Mouse (Mus musculus) MEL (cell line): ENCODE results near the gene Tmem11.

ENCODE experiments used
- CTCF ChIP-seq, 3 experiments: IDR thresholded peaks in 2 of 3; conservative IDR thresholded peaks in 1 of 3; 2 replicates each; pipeline ENCODE4 v1.5.1; 2011 to 2012; ENCODE audit warnings: low read length in 3 of 3, low read depth in 2 of 3, mild to moderate bottlenecking in 2 of 3, improper control_type of control experiment in 1 of 3, inconsistent platforms in 1 of 3, mixed read lengths in 1 of 3, moderate library complexity in 1 of 3; ENCODE audit not compliant: control insufficient read depth in 1 of 3, insufficient read depth in 1 of 3, poor library complexity in 1 of 3, severe bottlenecking in 1 of 3
- EP300 ChIP-seq, 2 experiments: IDR thresholded peaks; 2 replicates each; pipeline ENCODE4 v1.6.1; 2011; ENCODE audit warnings: improper control_type of control experiment in 2 of 2, low read length in 2 of 2, low read depth in 1 of 2, mild to moderate bottlenecking in 1 of 2
- ETS1 ChIP-seq: IDR thresholded peaks from 2 replicates; pipeline ENCODE4 v1.6.1; 2012; ENCODE audit warnings: low read depth, mild to moderate bottlenecking, inconsistent platforms, low read length, improper control_type of control experiment, moderate library complexity
- GATA1 ChIP-seq: IDR thresholded peaks from 2 replicates; pipeline ENCODE4 v1.6.1; 2011; ENCODE audit warnings: low read depth, low read length, improper control_type of control experiment
- HCFC1 ChIP-seq: IDR thresholded peaks from 2 replicates; pipeline ENCODE4 v1.6.1; 2012; ENCODE audit warnings: low read depth, mild to moderate bottlenecking, inconsistent platforms, low read length, improper control_type of control experiment, moderate library complexity
- MAZ ChIP-seq: IDR thresholded peaks from 2 replicates; pipeline ENCODE4 v1.6.1; 2012; ENCODE audit warnings: low read depth, mild to moderate bottlenecking, inconsistent platforms, low read length, improper control_type of control experiment
- MYC ChIP-seq: IDR thresholded peaks from 2 replicates; pipeline ENCODE4 v1.6.1; 2011; ENCODE audit warnings: low read depth, mild to moderate bottlenecking, low read length, improper control_type of control experiment, moderate library complexity
- POLR2A ChIP-seq, 2 experiments: IDR thresholded peaks; 2 replicates each; pipeline ENCODE4 v1.6.1; 2011 to 2012; ENCODE audit warnings: low read length in 2 of 2, mild to moderate bottlenecking in 2 of 2, control low read depth in 1 of 2, improper control_type of control experiment in 1 of 2, low read depth in 1 of 2, moderate library complexity in 1 of 2; ENCODE audit not compliant: control insufficient read depth in 1 of 2, insufficient read depth in 1 of 2, poor library complexity in 1 of 2
- RAD21 ChIP-seq: IDR thresholded peaks from 2 replicates; pipeline ENCODE4 v1.6.1; 2011; ENCODE audit warnings: mild to moderate bottlenecking, low read depth, low read length, improper control_type of control experiment
- TCF12 ChIP-seq: IDR thresholded peaks from 2 replicates; pipeline ENCODE4 v1.6.1; 2014; ENCODE audit warnings: low read depth, mild to moderate bottlenecking, inconsistent platforms, low read length, improper control_type of control experiment, moderate library complexity
- ZC3H11A ChIP-seq: IDR thresholded peaks from 2 replicates; pipeline ENCODE4 v1.6.1; 2012; ENCODE audit warnings: low read depth, mild to moderate bottlenecking, inconsistent platforms, low read length, improper control_type of control experiment

DNA sequence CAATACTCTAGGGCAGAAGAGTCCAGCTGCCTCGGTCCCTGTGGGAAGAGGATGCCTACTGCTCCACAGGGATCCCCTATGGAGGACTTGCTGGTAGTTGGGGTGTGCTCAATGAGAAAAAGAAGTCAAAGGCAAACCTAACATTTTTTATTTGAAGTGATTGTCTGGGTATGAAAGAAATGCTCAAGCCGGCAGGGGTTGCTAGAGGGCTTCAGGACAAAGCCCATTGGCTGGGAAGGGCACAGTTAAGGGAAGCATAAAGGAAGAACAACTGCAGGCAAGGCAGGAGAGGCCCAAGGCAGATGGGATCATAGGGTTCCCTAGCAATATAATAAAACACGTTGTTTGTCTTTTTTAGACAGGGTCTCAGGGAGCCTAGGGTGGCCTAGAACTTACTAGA lies 29.0 kb upstream of the Tmem11 start:
- TF ChIP-seq CTCF (IDR thresholded peaks at IDR 0.05 in 2 of 3, conservative IDR thresholded peaks at IDR 0.05 in 1 of 3; ENCODE audit: control insufficient read depth in 1 of 3, insufficient read depth in 1 of 3, low read depth in 2 of 3, low read length in 3 of 3, poor library complexity in 1 of 3, severe bottlenecking in 1 of 3) (no peak), ZC3H11A (no peak), HCFC1 (no peak), ETS1 (no peak), EP300 (IDR thresholded peaks at IDR 0.05; ENCODE audit: low read depth in 1 of 2, low read length in 2 of 2) (no peak), TCF12 (no peak), MYC (no peak), POLR2A (IDR thresholded peaks at IDR 0.05; ENCODE audit: control insufficient read depth in 1 of 2, insufficient read depth in 1 of 2, low read depth in 1 of 2, low read length in 2 of 2, poor library complexity in 1 of 2) (no peak), RAD21 (no peak), GATA1 (no peak), MAZ (no peak)
